Mouse (Mus musculus) left cerebral cortex, postnatal 10 days (tissue): ENCODE results near the gene Fbxo2. TPM values are rescaled to one million over a fixed set of nuclear protein-coding genes. Genes with fewer than 3 reads are reported as not detected.
"Not testable (repeated sequence)": the region's sequence is repeated elsewhere in the genome, so short reads cannot be mapped to it uniquely, and the experiment has no call there.

Experiments
- DNase-seq, 2 experiments: peaks; one replicate each; pipeline ENCODE4 v3.0.0; 2021 to 2022; ENCODE audit warnings: low spot score in 2 of 2, mixed read lengths in 1 of 2; ENCODE audit errors: extremely low spot score in 1 of 2
- intact Hi-C: fragments of 180-260 bp; cut with DNase I; formaldehyde crosslinking; loops from one replicate; pipeline ENCODE4 v1.15.1; 2025
- total RNA-seq, 2 experiments: library from RNA; stranded (reverse); gene quantifications; 2 replicates each; pipeline ENCODE4 v1.2.3; 2021

Gene Fbxo2
- 10 to 100 TPM; 26.8 to 33.0 TPM for total RNA-seq

- intact Hi-C loops, result no loop called here
- peak in 1 of 2 experiments; percentile 68 for DNase-seq
Observed at GRCm38 (mm10) chr4:148160436-148161390, at the start of gene Fbxo2, which contains the start of gene Fbxo44. Gene Fbxo2, plus strand, starts transcription at chr4:148160621. Gene Fbxo44, minus strand, starts transcription at chr4:148160482.

GRCm38 (mm10) chr4:148112519-148112918, 47.9 kb upstream of the Fbxo2 start:
- no peak for DNase-seq
- intact Hi-C loops, result no loop called here

- intact Hi-C loops, result loop anchor here (2.0 to 5.0 kb wide), 2 partner anchors 37 to 52 kb away; partner anchors contain the start of gene Fbxo6
- DNase-seq, result peak; percentile 74 to 85
Observed at GRCm38 (mm10) chr4:148114758-148115391, 45.5 kb upstream of the Fbxo2 start.

- DNase-seq, result peak in 1 of 2 experiments; percentile 58
- intact Hi-C loops, result loop anchor here (2.0 to 5.0 kb wide), 2 partner anchors 37 to 51 kb away; partner anchors contain the start of gene Fbxo6
Observed at GRCm38 (mm10) chr4:148115467-148115866, 45.0 kb upstream of the Fbxo2 start.

- intact Hi-C loops, result loop anchor here (5.0 kb wide), 1 partner anchor 36 kb away; the partner anchor contains the start of gene Fbxo6
- DNase-seq, result no peak
Observed at GRCm38 (mm10) chr4:148116657-148117056, 43.8 kb upstream of the Fbxo2 start.

- intact Hi-C loops, result loop anchor here (5.0 kb wide), 1 partner anchor 35 kb away; the partner anchor contains the start of gene Fbxo6
- no peak for DNase-seq
Observed at GRCm38 (mm10) chr4:148117392-148117791, 43.0 kb upstream of the Fbxo2 start.

- not testable (repeated sequence) for DNase-seq
- intact Hi-C loops, result loop anchor here (5.0 kb wide), 1 partner anchor 33 kb away; the partner anchor contains the start of gene Fbxo6
Observed at GRCm38 (mm10) chr4:148119578-148119977, 40.8 kb upstream of the Fbxo2 start.

- intact Hi-C loops, result no loop called here
- no peak for DNase-seq
Observed at GRCm38 (mm10) chr4:148120555-148120954, 39.9 kb upstream of the Fbxo2 start.

- DNase-seq, result peak; percentile 73 to 78
Observed at GRCm38 (mm10) chr4:148121362-148121761, 39.1 kb upstream of the Fbxo2 start.

GRCm38 (mm10) chr4:148121982-148122693, 38.3 kb upstream of the Fbxo2 start:
- intact Hi-C loops, result no loop called here
- no peak for DNase-seq

More at GRCm38 (mm10) chr4:148121362-148121761, 39.1 kb upstream of the Fbxo2 start:
- intact Hi-C loops, result no loop called here

- DNase-seq, result no peak
- intact Hi-C loops, result no loop called here
Observed at GRCm38 (mm10) chr4:148122694-148123066, 37.7 kb upstream of the Fbxo2 start.

- intact Hi-C loops, result no loop called here
- no peak for DNase-seq
Observed at GRCm38 (mm10) chr4:148128241-148128640, 32.2 kb upstream of the Fbxo2 start.

- intact Hi-C loops, result no loop called here
- DNase-seq, result no peak
Observed at GRCm38 (mm10) chr4:148128672-148129071, 31.7 kb upstream of the Fbxo2 start.

- intact Hi-C loops, result no loop called here
Observed at GRCm38 (mm10) chr4:148130133-148130532, 30.3 kb upstream of the Fbxo2 start, which contains the start of gene Mad2l2. Gene Mad2l2, plus strand, starts transcription at chr4:148130384.

GRCm38 (mm10) chr4:148130561-148131413, 29.6 kb upstream of the Fbxo2 start, which contains the start of gene Draxin:
Gene Draxin, minus strand, starts transcription at chr4:148130698.
- intact Hi-C loops, result no loop called here
- DNase-seq, result peak in 1 of 2 experiments; percentile 72

More at GRCm38 (mm10) chr4:148130133-148130532, 30.3 kb upstream of the Fbxo2 start, which contains the start of gene Mad2l2:
- no peak for DNase-seq

GRCm38 (mm10) chr4:148131497-148132081, 28.8 kb upstream of the Fbxo2 start:
- DNase-seq, result no peak
- intact Hi-C loops, result no loop called here

- intact Hi-C loops, result no loop called here
- DNase-seq, result no peak
Observed at GRCm38 (mm10) chr4:148134988-148135387, 25.4 kb upstream of the Fbxo2 start.
